Mouse (Mus musculus): ENCODE results near the gene Ferd3l. TPM values are rescaled to one million over a fixed set of nuclear protein-coding genes. Genes with fewer than 3 reads are reported as not detected.
A peak's percentile ranks its signal among the peaks of the same experiment; 100 is the strongest.

The Ferd3l gene
- polyA plus RNA-seq, 1 experiment from 2014 or later, result not detected

- 21% methylated on average over 15 of the region's 15 CpGs for WGBS
Measured at GRCm38 (mm10) chr12:33963671-33964369, 35.6 kb downstream of the Ferd3l start.

GRCm38 (mm10) chr12:33964427-33964826 lies 36.2 kb downstream of the Ferd3l start:
- no peak overlapping the region for H3K4me3 ChIP-seq (replicated peaks; ENCODE audit: low read length)

More at GRCm38 (mm10) chr12:33963671-33964369, 35.6 kb downstream of the Ferd3l start:
- H3K9me3 ChIP-seq (replicated peaks; ENCODE audit: control insufficient read depth, low read length), result no peaks in the 10 kb centered on the region
- H3K27ac ChIP-seq (ENCODE audit: low read length), result no peak overlapping the region
- ATAC-seq (ENCODE audit: insufficient read depth, low FRiP score), result no peak
- H3K4me1 ChIP-seq (ENCODE audit: control insufficient read depth, insufficient read depth, low read length), result 0 out of 2 replicates have a peak, but pooled peaks cover 2% of the 10 kb centered on the region
- H3K4me3 ChIP-seq (replicated peaks; ENCODE audit: low read length), result no peak overlapping the region
- H3K27me3 ChIP-seq (ENCODE audit: control insufficient read depth, insufficient read depth, low read length), result peaks cover 55% of the 10 kb centered on the region
- H3K4me2 ChIP-seq (ENCODE audit: low read depth, low read length), result no peak overlapping the region
- no peak overlapping the region for H3K9ac ChIP-seq (ENCODE audit: low read length)
- no peaks in the 10 kb centered on the region for H3K36me3 ChIP-seq (ENCODE audit: control insufficient read depth, insufficient read depth, low read length)

GRCm38 (mm10) chr12:33965661-33966360 lies 37.6 kb downstream of the Ferd3l start:
- Histone ChIP-seq H3K9ac (ENCODE audit: low read length) (no peak overlapping the region), H3K4me3 (replicated peaks; ENCODE audit: low read length) (no peak overlapping the region), H3K27ac (ENCODE audit: low read length) (no peak overlapping the region), H3K27me3 (ENCODE audit: control insufficient read depth, insufficient read depth, low read length) (peaks cover 62% of the 10 kb centered on the region), H3K4me2 (ENCODE audit: low read depth, low read length) (no peak overlapping the region), H3K9me3 (replicated peaks; ENCODE audit: control insufficient read depth, low read length) (no peaks in the 10 kb centered on the region), H3K36me3 (ENCODE audit: control insufficient read depth, insufficient read depth, low read length) (no peaks in the 10 kb centered on the region), H3K4me1 (ENCODE audit: control insufficient read depth, insufficient read depth, low read length) (0 out of 2 replicates have a peak, but pooled peaks cover 2% of the 10 kb centered on the region)
- WGBS, result 12% methylated on average over 5 of the region's 5 CpGs
- ATAC-seq (ENCODE audit: insufficient read depth, low FRiP score), result no peak

More at GRCm38 (mm10) chr12:33964427-33964826, 36.2 kb downstream of the Ferd3l start:
- no peak overlapping the region for H3K4me2 ChIP-seq (ENCODE audit: low read depth, low read length)
- WGBS, result 39% methylated on average over 2 of the region's 2 CpGs
- 0 out of 2 replicates have a peak, but pooled peaks cover 2% of the 10 kb centered on the region for H3K4me1 ChIP-seq (ENCODE audit: control insufficient read depth, insufficient read depth, low read length)
- ATAC-seq (ENCODE audit: insufficient read depth, low FRiP score), result no peak
- H3K9me3 ChIP-seq (replicated peaks; ENCODE audit: control insufficient read depth, low read length), result no peaks in the 10 kb centered on the region
- H3K27me3 ChIP-seq (ENCODE audit: control insufficient read depth, insufficient read depth, low read length), result peaks cover 60% of the 10 kb centered on the region
- no peak overlapping the region for H3K27ac ChIP-seq (ENCODE audit: low read length)
- no peak overlapping the region for H3K9ac ChIP-seq (ENCODE audit: low read length)
- H3K36me3 ChIP-seq (ENCODE audit: control insufficient read depth, insufficient read depth, low read length), result no peaks in the 10 kb centered on the region

GRCm38 (mm10) chr12:33966490-33967415 lies 38.5 kb downstream of the Ferd3l start:
- Histone ChIP-seq H3K4me1 (ENCODE audit: control insufficient read depth, insufficient read depth, low read length) (0 out of 2 replicates have a peak, but pooled peaks cover 2% of the 10 kb centered on the region), H3K27me3 (ENCODE audit: control insufficient read depth, insufficient read depth, low read length) (peaks cover 69% of the 10 kb centered on the region), H3K36me3 (ENCODE audit: control insufficient read depth, insufficient read depth, low read length) (no peaks in the 10 kb centered on the region), H3K9ac (ENCODE audit: low read length) (peak overlapping the region; percentile 29; the same call in 1 of the 2 replicates), H3K27ac (ENCODE audit: low read length) (no peak overlapping the region), H3K9me3 (replicated peaks; ENCODE audit: control insufficient read depth, low read length) (no peaks in the 10 kb centered on the region), H3K4me3 (replicated peaks; ENCODE audit: low read length) (peak overlapping the region; percentile 28), H3K4me2 (ENCODE audit: low read depth, low read length) (peak overlapping the region; percentile 46)
- 4% methylated on average over 35 of the region's 35 CpGs for WGBS
- ATAC-seq (ENCODE audit: insufficient read depth, low FRiP score), result no peak

GRCm38 (mm10) chr12:33967514-33967913 lies 39.3 kb downstream of the Ferd3l start:
- H3K4me2 ChIP-seq (ENCODE audit: low read depth, low read length), result peak overlapping the region; percentile 46
- peak; percentile 33; the same call in 1 of the 2 replicates for ATAC-seq (ENCODE audit: insufficient read depth, low FRiP score)
- no peak overlapping the region for H3K27ac ChIP-seq (ENCODE audit: low read length)
- H3K4me3 ChIP-seq (replicated peaks; ENCODE audit: low read length), result peak overlapping the region; percentile 28
- no peaks in the 10 kb centered on the region for H3K9me3 ChIP-seq (replicated peaks; ENCODE audit: control insufficient read depth, low read length)
- peaks cover 63% of the 10 kb centered on the region for H3K27me3 ChIP-seq (ENCODE audit: control insufficient read depth, insufficient read depth, low read length)
- WGBS, result 3% methylated on average over 21 of the region's 21 CpGs
- no peaks in the 10 kb centered on the region for H3K36me3 ChIP-seq (ENCODE audit: control insufficient read depth, insufficient read depth, low read length)
- H3K4me1 ChIP-seq (ENCODE audit: control insufficient read depth, insufficient read depth, low read length), result 0 out of 2 replicates have a peak, but pooled peaks cover 2% of the 10 kb centered on the region
- H3K9ac ChIP-seq (ENCODE audit: low read length), result no peak overlapping the region

GRCm38 (mm10) chr12:33968041-33968897 lies 40.0 kb downstream of the Ferd3l start:
- peak overlapping the region; percentile 10; the same call in 1 of the 2 replicates for H3K4me3 ChIP-seq (replicated peaks; ENCODE audit: low read length)
- WGBS, result 6% methylated on average over 37 of the region's 37 CpGs
- no peak overlapping the region for H3K9ac ChIP-seq (ENCODE audit: low read length)

GRCm38 (mm10) chr12:33968898-33969178 lies 40.6 kb downstream of the Ferd3l start:
- Histone ChIP-seq H3K4me2 (ENCODE audit: low read depth, low read length) (no peak overlapping the region), H3K27ac (ENCODE audit: low read length) (no peak overlapping the region), H3K36me3 (ENCODE audit: control insufficient read depth, insufficient read depth, low read length) (no peaks in the 10 kb centered on the region), H3K4me1 (ENCODE audit: control insufficient read depth, insufficient read depth, low read length) (0 out of 2 replicates have a peak, but pooled peaks cover 2% of the 10 kb centered on the region), H3K9ac (ENCODE audit: low read length) (no peak overlapping the region), H3K27me3 (ENCODE audit: control insufficient read depth, insufficient read depth, low read length) (peaks cover 49% of the 10 kb centered on the region), H3K9me3 (replicated peaks; ENCODE audit: control insufficient read depth, low read length) (no peaks in the 10 kb centered on the region), H3K4me3 (replicated peaks; ENCODE audit: low read length) (no peak overlapping the region)
- no peak for ATAC-seq (ENCODE audit: insufficient read depth, low FRiP score)
- WGBS, result 30% methylated on average over 4 of the region's 4 CpGs

More at GRCm38 (mm10) chr12:33968041-33968897, 40.0 kb downstream of the Ferd3l start:
- Histone ChIP-seq H3K36me3 (ENCODE audit: control insufficient read depth, insufficient read depth, low read length) (no peaks in the 10 kb centered on the region), H3K4me2 (ENCODE audit: low read depth, low read length) (peak overlapping the region; percentile 38; the same call in 1 of the 2 replicates), H3K27me3 (ENCODE audit: control insufficient read depth, insufficient read depth, low read length) (peaks cover 55% of the 10 kb centered on the region), H3K4me1 (ENCODE audit: control insufficient read depth, insufficient read depth, low read length) (0 out of 2 replicates have a peak, but pooled peaks cover 2% of the 10 kb centered on the region), H3K27ac (ENCODE audit: low read length) (no peak overlapping the region), H3K9me3 (replicated peaks; ENCODE audit: control insufficient read depth, low read length) (no peaks in the 10 kb centered on the region)
- ATAC-seq (ENCODE audit: insufficient read depth, low FRiP score), result no peak
